Mouse (Mus musculus): Measurements from ENCODE around the gene Cfap58.

- TF ChIP-seq CTCF (IDR thresholded peaks at IDR 0.05; ENCODE audit: borderline replicate concordance, control insufficient read depth, extremely low read depth, insufficient read depth, low read length, poor library complexity) (no peak), POLR2A (IDR thresholded peaks at IDR 0.05; ENCODE audit: control insufficient read depth, extremely low read depth, insufficient read depth, low read length, poor library complexity) (no peak)
Measured at GRCm38 (mm10) chr19:47913344-47913743, 24.1 kb upstream of the Cfap58 start.

Data from thymus, adult 2 months (tissue).